Mouse (Mus musculus): ENCODE measurements around the gene Smtnl2. TPM values are rescaled to one million over a fixed set of nuclear protein-coding genes. Genes with fewer than 3 reads are reported as not detected.
A peak's percentile ranks its signal among the peaks of the same experiment; 100 is the strongest.

Gene Smtnl2
- polyA plus RNA-seq, 1 experiment, result not detected

DNA sequence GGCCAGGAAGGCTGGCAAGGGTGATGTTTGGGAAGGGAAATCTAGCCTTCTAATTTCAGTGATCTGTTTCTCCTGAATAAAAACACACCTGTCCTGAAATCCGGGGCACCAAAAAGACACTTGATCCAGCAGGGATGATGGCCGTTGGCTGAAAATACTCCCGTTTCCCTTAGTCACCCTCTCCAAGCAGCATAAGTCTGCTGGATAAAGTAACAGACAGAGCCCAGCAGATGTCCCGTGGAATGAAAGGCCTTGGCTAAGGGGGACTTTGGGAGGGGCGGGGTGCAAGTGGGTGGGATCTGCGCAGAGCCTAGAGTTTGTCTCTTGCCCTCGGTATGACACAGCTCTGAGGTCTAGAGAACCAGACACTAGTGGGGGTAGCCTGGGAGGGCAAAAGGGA, 33.3 kb downstream of the Smtnl2 start:
- Histone ChIP-seq H3K36me3 (ENCODE audit: control insufficient read depth) (no peaks in the 10 kb centered on the region), H3K9me3 (ENCODE audit: control insufficient read depth, low read length) (no peaks in the 10 kb centered on the region), H3K4me1 (ENCODE audit: control insufficient read depth) (no peaks in the 10 kb centered on the region), H3K27me3 (ENCODE audit: control insufficient read depth) (no peaks in the 10 kb centered on the region), H3K4me3 (replicated peaks) (no peak overlapping the region)
- TF ChIP-seq TAL1 (IDR thresholded peaks at IDR 0.05; ENCODE audit: low read length) (no peak), GATA1 (IDR thresholded peaks at IDR 0.05; ENCODE audit: low read length) (no peak)

- Histone ChIP-seq H3K9me3 (ENCODE audit: control insufficient read depth, low read length) (no peaks in the 10 kb centered on the region), H3K27me3 (ENCODE audit: control insufficient read depth) (no peaks in the 10 kb centered on the region), H3K4me3 (replicated peaks) (no peak overlapping the region), H3K4me1 (ENCODE audit: control insufficient read depth) (no peaks in the 10 kb centered on the region), H3K36me3 (ENCODE audit: control insufficient read depth) (no peaks in the 10 kb centered on the region)
- TF ChIP-seq GATA1 (IDR thresholded peaks at IDR 0.05; ENCODE audit: low read length) (no peak), TAL1 (IDR thresholded peaks at IDR 0.05; ENCODE audit: low read length) (no peak)
Observed at GRCm38 (mm10) chr11:72376562-72376961, 35.0 kb downstream of the Smtnl2 start.

- no peaks in the 10 kb centered on the region for H3K4me1 ChIP-seq (ENCODE audit: control insufficient read depth)
- H3K36me3 ChIP-seq (ENCODE audit: control insufficient read depth), result no peaks in the 10 kb centered on the region
- no peaks in the 10 kb centered on the region for H3K9me3 ChIP-seq (ENCODE audit: control insufficient read depth, low read length)
- H3K27me3 ChIP-seq (ENCODE audit: control insufficient read depth), result peaks cover 2% of the 10 kb centered on the region; the same call in 1 of the 2 replicates
- TF ChIP-seq TAL1 (IDR thresholded peaks at IDR 0.05; ENCODE audit: low read length) (no peak), GATA1 (IDR thresholded peaks at IDR 0.05; ENCODE audit: low read length) (no peak)
- H3K4me3 ChIP-seq (replicated peaks), result no peak overlapping the region
Observed at GRCm38 (mm10) chr11:72369904-72370672, 41.4 kb downstream of the Smtnl2 start.

DNA sequence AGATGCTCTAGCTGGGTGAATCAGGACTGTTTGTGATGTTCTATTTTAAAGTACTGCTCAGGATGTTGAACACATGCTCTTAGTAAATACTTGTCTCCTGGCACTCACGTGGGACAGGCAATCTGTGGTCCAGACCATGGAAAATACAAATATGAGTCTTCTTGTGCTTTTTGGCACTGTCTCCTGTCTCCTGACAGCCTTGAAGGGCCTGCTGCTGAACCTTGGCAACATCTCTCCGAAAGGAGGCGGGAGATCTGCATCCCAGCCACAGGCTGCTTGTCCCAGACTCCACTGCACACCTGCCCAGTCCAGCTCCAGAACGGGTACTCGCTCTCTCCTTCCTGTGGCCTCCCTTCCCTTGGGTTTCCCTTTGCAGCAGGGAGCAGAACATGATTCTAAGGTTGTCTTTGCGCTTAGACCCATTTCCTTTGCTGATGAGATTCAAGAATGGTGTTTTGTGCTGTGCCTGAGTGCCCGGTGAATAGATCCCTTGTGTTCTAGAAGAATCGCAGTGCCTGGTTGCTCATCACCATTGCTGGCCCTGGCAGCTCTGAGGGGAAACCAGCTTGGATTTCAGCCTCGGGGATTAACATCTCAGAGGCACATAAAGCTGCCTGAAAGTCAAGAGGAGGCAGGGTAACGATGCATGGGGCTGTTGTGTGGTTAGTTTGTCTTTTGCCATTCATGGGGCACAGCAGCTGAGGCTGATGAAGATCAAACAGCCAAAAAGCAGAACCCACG, 43.4 kb downstream of the Smtnl2 start:
- no peaks in the 10 kb centered on the region for H3K4me1 ChIP-seq (ENCODE audit: control insufficient read depth)
- TF ChIP-seq GATA1 (IDR thresholded peaks at IDR 0.05; ENCODE audit: low read length) (no peak), TAL1 (IDR thresholded peaks at IDR 0.05; ENCODE audit: low read length) (no peak)
- H3K9me3 ChIP-seq (ENCODE audit: control insufficient read depth, low read length), result no peaks in the 10 kb centered on the region
- H3K4me3 ChIP-seq (replicated peaks), result no peak overlapping the region
- H3K36me3 ChIP-seq (ENCODE audit: control insufficient read depth), result no peaks in the 10 kb centered on the region
- peaks cover 2% of the 10 kb centered on the region; the same call in 1 of the 2 replicates for H3K27me3 ChIP-seq (ENCODE audit: control insufficient read depth)

DNA sequence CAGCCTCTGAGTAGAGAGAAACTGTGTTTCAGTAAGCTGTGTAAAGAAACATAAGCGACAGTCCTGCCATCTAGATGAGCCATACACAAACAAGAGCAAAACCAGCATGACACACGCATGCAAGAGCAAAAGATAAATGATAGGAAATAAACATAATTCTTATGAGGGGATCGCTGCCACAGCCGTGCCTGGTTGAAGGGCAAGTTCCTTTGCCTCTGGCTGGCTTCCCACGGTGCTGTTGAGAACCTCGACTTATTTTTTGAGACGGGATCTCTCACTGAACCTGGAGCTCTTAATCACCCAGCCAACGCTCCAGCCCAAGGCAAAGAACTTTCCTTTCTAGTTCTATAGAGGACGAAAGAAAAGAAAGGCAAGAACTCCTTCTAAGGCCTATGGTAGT, 45.4 kb downstream of the Smtnl2 start:
- TF ChIP-seq GATA1 (IDR thresholded peaks at IDR 0.05; ENCODE audit: low read length) (no peak), TAL1 (IDR thresholded peaks at IDR 0.05; ENCODE audit: low read length) (no peak)
- no peaks in the 10 kb centered on the region for H3K36me3 ChIP-seq (ENCODE audit: control insufficient read depth)
- H3K27me3 ChIP-seq (ENCODE audit: control insufficient read depth), result peaks cover 18% of the 10 kb centered on the region
- peaks cover 3% of the 10 kb centered on the region; the same call in 1 of the 2 replicates for H3K4me1 ChIP-seq (ENCODE audit: control insufficient read depth)
- H3K4me3 ChIP-seq (replicated peaks), result no peak overlapping the region
- no peaks in the 10 kb centered on the region for H3K9me3 ChIP-seq (ENCODE audit: control insufficient read depth, low read length)

GRCm38 (mm10) chr11:72364526-72364925, 47.0 kb downstream of the Smtnl2 start:
- Histone ChIP-seq H3K9me3 (ENCODE audit: control insufficient read depth, low read length) (no peaks in the 10 kb centered on the region), H3K4me1 (ENCODE audit: control insufficient read depth) (peaks cover 3% of the 10 kb centered on the region; the same call in 1 of the 2 replicates), H3K4me3 (replicated peaks) (no peak overlapping the region), H3K27me3 (ENCODE audit: control insufficient read depth) (peaks cover 22% of the 10 kb centered on the region), H3K36me3 (ENCODE audit: control insufficient read depth) (no peaks in the 10 kb centered on the region)
- TF ChIP-seq TAL1 (IDR thresholded peaks at IDR 0.05; ENCODE audit: low read length), result no peak
- no peak for TF ChIP-seq GATA1 (IDR thresholded peaks at IDR 0.05; ENCODE audit: low read length)

DNA sequence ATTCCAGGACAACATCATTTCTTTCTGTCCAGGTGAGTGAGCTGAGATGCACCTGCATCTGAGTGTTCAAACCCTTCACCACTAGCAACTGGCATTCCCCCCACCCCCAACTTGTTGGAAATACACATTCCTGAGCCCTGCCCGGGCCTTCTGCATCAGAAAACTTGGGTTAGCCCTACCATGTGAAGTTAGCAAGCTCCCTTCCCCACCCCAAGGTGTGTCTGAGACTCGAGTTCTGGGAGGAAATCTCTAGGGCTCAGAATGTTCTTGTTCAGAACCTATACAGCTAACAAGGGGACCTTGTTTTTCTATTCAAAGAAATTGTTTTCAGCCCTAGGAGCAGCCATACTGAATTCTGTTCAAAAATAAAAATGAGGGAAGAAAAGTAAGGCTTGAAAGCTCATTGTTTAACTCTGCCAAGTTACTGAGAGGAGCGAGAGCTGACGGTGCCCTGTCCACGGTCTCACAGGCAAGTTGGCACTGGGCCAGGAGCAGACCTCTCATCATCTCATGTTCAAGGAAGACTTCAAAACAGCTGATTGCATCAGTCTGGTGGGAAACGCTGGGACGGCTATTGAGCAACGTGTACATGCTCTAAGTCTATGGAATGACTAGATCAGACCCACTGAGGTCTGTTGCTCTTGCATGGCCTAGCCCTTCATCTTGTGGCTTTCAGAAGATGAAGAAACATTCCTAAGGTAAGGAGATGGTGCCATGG, 47.8 kb downstream of the Smtnl2 start:
- Histone ChIP-seq H3K4me3 (replicated peaks) (no peak overlapping the region), H3K9me3 (ENCODE audit: control insufficient read depth, low read length) (no peaks in the 10 kb centered on the region), H3K4me1 (ENCODE audit: control insufficient read depth) (peaks cover 3% of the 10 kb centered on the region; the same call in 1 of the 2 replicates), H3K36me3 (ENCODE audit: control insufficient read depth) (no peaks in the 10 kb centered on the region), H3K27me3 (ENCODE audit: control insufficient read depth) (peaks cover 22% of the 10 kb centered on the region)
- TF ChIP-seq TAL1 (IDR thresholded peaks at IDR 0.05; ENCODE audit: low read length), result no peak
- no peak for TF ChIP-seq GATA1 (IDR thresholded peaks at IDR 0.05; ENCODE audit: low read length)

DNA sequence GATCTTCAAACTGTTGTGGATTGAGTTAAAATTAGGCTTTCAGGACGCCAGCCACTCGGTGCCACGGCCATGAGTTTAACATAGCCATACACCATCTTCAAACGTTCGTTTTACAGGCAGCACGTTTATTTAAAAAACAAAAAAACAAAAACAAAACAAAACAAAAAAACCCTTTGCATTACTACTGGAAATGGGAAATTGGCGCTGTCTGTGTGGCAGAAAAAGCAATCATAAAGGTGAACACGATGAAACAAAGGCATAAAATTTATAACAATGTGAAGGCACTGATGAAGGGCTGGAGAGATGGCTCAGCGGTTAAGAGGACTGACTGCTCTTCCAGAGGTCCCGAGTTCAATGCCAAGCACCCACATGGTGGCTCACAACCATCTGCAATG, 49.2 kb downstream of the Smtnl2 start, which contains the start of gene Tekt1:
Gene Tekt1, minus strand, starts transcription at position 96 of the 395 bp plus-strand sequence.
- Histone ChIP-seq H3K27me3 (ENCODE audit: control insufficient read depth) (peaks cover 20% of the 10 kb centered on the region), H3K9me3 (ENCODE audit: control insufficient read depth, low read length) (no peaks in the 10 kb centered on the region), H3K36me3 (ENCODE audit: control insufficient read depth) (no peaks in the 10 kb centered on the region), H3K4me1 (ENCODE audit: control insufficient read depth) (peaks cover 3% of the 10 kb centered on the region; the same call in 1 of the 2 replicates), H3K4me3 (replicated peaks) (peak within 1 kb of the TSS; percentile 1)
- TF ChIP-seq TAL1 (IDR thresholded peaks at IDR 0.05; ENCODE audit: low read length) (no peak), GATA1 (IDR thresholded peaks at IDR 0.05; ENCODE audit: low read length) (no peak)

All from erythroblast, embryonic 14.5 days (primary cell).